Mouse (Mus musculus) heart, embryonic 14.5 days (tissue): ENCODE data around the gene Grasp. TPM values are rescaled to one million over a fixed set of nuclear protein-coding genes. Genes with fewer than 3 reads are reported as not detected.

Source experiments
- ATAC-seq: fragments of 200-750 bp; cut with Nextera tagmentation; 2 replicates; pipeline ENCODE4 v1.8.0; 2017; ENCODE audit warnings: low read depth, moderate TSS enrichment; ENCODE audit not compliant: insufficient number of reproducible peaks, insufficient read depth, low FRiP score
- H3K27ac ChIP-seq, 2 experiments: fragments of 200-500 bp in 1 of 2; fragments of 300-500 bp in 1 of 2; sonication (generic) in 1 of 2; replicated peaks in 1 of 2; 2 replicates each; pipeline ENCODE4 v1.5.1; 2012 to 2014; ENCODE audit warnings: low read depth in 2 of 2, low read length in 2 of 2, control low read depth in 1 of 2, mild to moderate bottlenecking in 1 of 2, mixed read lengths in 1 of 2; ENCODE audit not compliant: control insufficient read depth in 1 of 2, insufficient read depth in 1 of 2
- H3K27me3 ChIP-seq: fragments of 300-500 bp; sonication (generic); 2 replicates; pipeline ENCODE4 v1.6.1; 2014; ENCODE audit warnings: mild to moderate bottlenecking, low read length, control low read depth; ENCODE audit not compliant: control insufficient read depth, insufficient read depth
- H3K36me3 ChIP-seq: fragments of 300-500 bp; sonication (generic); 2 replicates; pipeline ENCODE4 v1.6.1; 2014; ENCODE audit warnings: mild to moderate bottlenecking, control low read depth, low read length, mixed read lengths; ENCODE audit not compliant: control insufficient read depth, insufficient read depth
- H3K4me1 ChIP-seq, 2 experiments: fragments of 200-500 bp in 1 of 2; fragments of 300-500 bp in 1 of 2; sonication (generic) in 1 of 2; 2 replicates each; pipeline ENCODE4 v1.6.1; 2012 to 2014; ENCODE audit warnings: low read length in 2 of 2, control low read depth in 1 of 2, mixed read lengths in 1 of 2; ENCODE audit not compliant: control insufficient read depth in 2 of 2, insufficient read depth in 2 of 2
- H3K4me2 ChIP-seq: fragments of 300-500 bp; sonication (generic); 2 replicates; pipeline ENCODE4 v1.6.1; 2014; ENCODE audit warnings: mild to moderate bottlenecking, low read length
- H3K4me3 ChIP-seq, 2 experiments: fragments of 200-500 bp in 1 of 2; fragments of 300-500 bp in 1 of 2; sonication (generic) in 1 of 2; 2 replicates each; pipeline ENCODE4 v1.5.1; 2012 to 2014; ENCODE audit warnings: low read length in 2 of 2, mild to moderate bottlenecking in 2 of 2, control low read depth in 1 of 2, low read depth in 1 of 2, moderate library complexity in 1 of 2; ENCODE audit not compliant: control insufficient read depth in 1 of 2, insufficient read depth in 1 of 2
- H3K9ac ChIP-seq: fragments of 300-500 bp; sonication (generic); 2 replicates; pipeline ENCODE4 v1.6.1; 2014; ENCODE audit warnings: mild to moderate bottlenecking, low read length
- H3K9me3 ChIP-seq: fragments of 300-500 bp; sonication (generic); 2 replicates; pipeline ENCODE4 v1.6.1; 2016; ENCODE audit warnings: low read length, control low read depth; ENCODE audit not compliant: control insufficient read depth
- WGBS: fragments of 180-500 bp; shearing (Covaris S2); extraction: QIAGEN DNeasy Blood & Tissue Kit; methylation state at CpG from one replicate; pipeline ENCODE4 v1.1.7; 2014; 5-methylcytosine and 5-hydroxymethylcytosine counted together
- polyA plus RNA-seq: library from polyadenylated mRNA; unstranded; fragments of >200 nt; fragmentation: Nextera tagmentation; extraction: Ambion mirVana; gene quantifications from 2 replicates; pipeline ENCODE4 v1.2.1, GENCODE M21; 2014

Gene Grasp
- polyA plus RNA-seq, 1 experiment from 2014 or later, result 5.5 TPM

GRCm38 (mm10) chr15:101203673-101204072 lies 20.3 kb upstream of the Grasp start:
- H3K36me3 ChIP-seq, result peaks cover 93% of the 10 kb centered on the region
- no peak overlapping the region for H3K4me3 ChIP-seq
- 75% methylated on average over 4 of the region's 4 CpGs for WGBS
- H3K4me2 ChIP-seq, result no peak overlapping the region
- no peaks in the 10 kb centered on the region for H3K27me3 ChIP-seq
- H3K4me1 ChIP-seq, result no peaks in the 10 kb centered on the region
- ATAC-seq, result no peak
- H3K27ac ChIP-seq, result no peak overlapping the region
- H3K9me3 ChIP-seq, result 0 out of 2 replicates have a peak, but pooled peaks cover 4% of the 10 kb centered on the region
- no peak overlapping the region for H3K9ac ChIP-seq

- peaks cover 95% of the 10 kb centered on the region for H3K36me3 ChIP-seq
- H3K4me2 ChIP-seq, result no peak overlapping the region
- H3K4me1 ChIP-seq, result no peaks in the 10 kb centered on the region
- H3K9ac ChIP-seq, result no peak overlapping the region
- H3K27me3 ChIP-seq, result no peaks in the 10 kb centered on the region
- H3K9me3 ChIP-seq, result 0 out of 2 replicates have a peak, but pooled peaks cover 4% of the 10 kb centered on the region
- H3K4me3 ChIP-seq, result no peak overlapping the region
- H3K27ac ChIP-seq, result no peak overlapping the region
- WGBS, result 69% methylated on average over 7 of the region's 7 CpGs
- ATAC-seq, result no peak
Observed at GRCm38 (mm10) chr15:101204781-101205180, 19.2 kb upstream of the Grasp start.

- H3K27ac ChIP-seq, result no peak overlapping the region
- H3K9ac ChIP-seq, result no peak overlapping the region
- ATAC-seq, result no peak
- H3K4me3 ChIP-seq, result no peak overlapping the region
- H3K27me3 ChIP-seq, result no peaks in the 10 kb centered on the region
- no peaks in the 10 kb centered on the region for H3K9me3 ChIP-seq
- no peak overlapping the region for H3K4me2 ChIP-seq
- peaks cover 78% of the 10 kb centered on the region for H3K36me3 ChIP-seq
- WGBS, result 64% methylated on average over 6 of the region's 6 CpGs
- no peaks in the 10 kb centered on the region; a peak in 1 of 4 replicates for H3K4me1 ChIP-seq
Observed at GRCm38 (mm10) chr15:101210228-101210627, 13.8 kb upstream of the Grasp start.

GRCm38 (mm10) chr15:101210998-101211613 lies 12.9 kb upstream of the Grasp start:
- no peaks in the 10 kb centered on the region for H3K9me3 ChIP-seq
- peaks cover 72% of the 10 kb centered on the region for H3K36me3 ChIP-seq
- H3K27me3 ChIP-seq, result no peaks in the 10 kb centered on the region
- no peak for ATAC-seq
- H3K27ac ChIP-seq, result no peak overlapping the region
- H3K4me1 ChIP-seq, result no peaks in the 10 kb centered on the region; a peak in 1 of 4 replicates
- 86% methylated on average over 14 of the region's 14 CpGs for whole genome bisulfite sequencing
- no peak overlapping the region for H3K9ac ChIP-seq
- no peak overlapping the region for H3K4me3 ChIP-seq
- H3K4me2 ChIP-seq, result no peak overlapping the region

GRCm38 (mm10) chr15:101212435-101212834 lies 11.6 kb upstream of the Grasp start:
- Histone ChIP-seq H3K27me3 (no peaks in the 10 kb centered on the region), H3K4me1 (no peaks in the 10 kb centered on the region; a peak in 1 of 4 replicates), H3K36me3 (peaks cover 59% of the 10 kb centered on the region), H3K9ac (no peak overlapping the region), H3K27ac (no peak overlapping the region), H3K4me3 (no peak overlapping the region), H3K9me3 (no peaks in the 10 kb centered on the region), H3K4me2 (no peak overlapping the region)
- 73% methylated on average over 14 of the region's 14 CpGs for WGBS
- no peak for ATAC-seq

- Histone ChIP-seq H3K36me3 (peaks cover 33% of the 10 kb centered on the region), H3K9ac (no peak overlapping the region), H3K9me3 (no peaks in the 10 kb centered on the region), H3K4me1 (no peaks in the 10 kb centered on the region; a peak in 1 of 4 replicates), H3K27me3 (no peaks in the 10 kb centered on the region), H3K27ac (no peak overlapping the region), H3K4me3 (no peak overlapping the region), H3K4me2 (no peak overlapping the region)
- no peak for ATAC-seq
- WGBS, result 58% methylated on average over 2 of the region's 2 CpGs
Observed at GRCm38 (mm10) chr15:101215136-101215535, 8.9 kb upstream of the Grasp start.

- Histone ChIP-seq H3K4me3 (no peak overlapping the region), H3K4me1 (peaks cover 0 to 5% of the 10 kb centered on the region in 2 experiments; a peak in 2 of 4 replicates), H3K36me3 (peaks cover 26% of the 10 kb centered on the region), H3K27ac (no peak overlapping the region), H3K4me2 (no peak overlapping the region), H3K9ac (no peak overlapping the region), H3K27me3 (no peaks in the 10 kb centered on the region), H3K9me3 (no peaks in the 10 kb centered on the region)
- whole genome bisulfite sequencing, result 72% methylated on average over 4 of the region's 4 CpGs
- ATAC-seq, result no peak
Observed at GRCm38 (mm10) chr15:101216036-101216435, 8.0 kb upstream of the Grasp start.

- Histone ChIP-seq H3K27me3 (peaks cover 6% of the 10 kb centered on the region; the same call in 1 of the 2 replicates), H3K4me1 (peaks cover 0 to 24% of the 10 kb centered on the region in 2 experiments; a peak in 3 of 4 replicates), H3K4me2 (no peak overlapping the region), H3K9ac (no peak overlapping the region), H3K36me3 (no peaks in the 10 kb centered on the region), H3K4me3 (no peak overlapping the region), H3K9me3 (no peaks in the 10 kb centered on the region), H3K27ac (no peak overlapping the region)
- ATAC-seq, result no peak
- 10% methylated on average over 8 of the region's 8 CpGs for WGBS
Observed at GRCm38 (mm10) chr15:101220905-101221297, 3.1 kb upstream of the Grasp start.
